ENCODE assay signal across 12 mouse cellular contexts in genomic region chr7:74130206-74130836, GRCm38 (mm10).
A peak's percentile ranks its signal among the peaks of the same experiment; 100 is the strongest.
DNase-seq lines count a peak whose midpoint lies in the region; ATAC-seq lines count a peak whose summit lies in the region.
"Had no signal": no experiment of that assay in that cellular context is flagged by ENCODE, and none has a peak within 500 bp of the region (broad histone marks: within the 10 kb centered on the region; RNA-seq: fewer than 3 reads in every experiment).

No protein-coding gene starts in this region.

- 0 out of 2 replicates have a peak overlapping the region, but pooled peaks have one; percentile 16 for H3K27ac ChIP-seq in forebrain, embryonic 15.5 days (replicated peaks)
- H3K27ac ChIP-seq: liver, embryonic 12.5 days had no signal

- peak; percentile 9 to 18 for DNase-seq in right cerebral cortex, adult 2 months (ENCODE audit: low spot score in 2 of 2)
- no peak for DNase-seq in right cerebral cortex, postnatal 14 days
- DNase-seq in lung, postnatal 25 days (ENCODE audit: low spot score), result peak; percentile 48
- no peak for DNase-seq in urinary bladder, postnatal 36 days (ENCODE audit: low spot score in 2 of 2)
- DNase-seq in ovary, postnatal 10 days (ENCODE audit: low spot score), result no peak
- DNase-seq: cerebellum, postnatal 10 days; kidney, adult 11 months; thymus, postnatal 36 days had no signal

- no peaks in the 10 kb centered on the region for H3K27me3 ChIP-seq in forebrain, embryonic 15.5 days
- H3K27me3 ChIP-seq: liver, embryonic 12.5 days had no signal

- peak; percentile 78 for ATAC-seq in forebrain, embryonic 15.5 days (replicated peaks)
- no peak for ATAC-seq in activated CD4-positive, CD25-positive, alpha-beta regulatory T cell, adult 4 months
- ATAC-seq: liver, embryonic 12.5 days had no signal

- H3K36me3 ChIP-seq in forebrain, embryonic 15.5 days, result no peaks in the 10 kb centered on the region
- H3K36me3 ChIP-seq: liver, embryonic 12.5 days had no signal

- no peak overlapping the region for H3K4me2 ChIP-seq in forebrain, embryonic 15.5 days (replicated peaks)
- H3K4me2 ChIP-seq: liver, embryonic 12.5 days had no signal

- WGBS in forebrain, embryonic 15.5 days, result 14% methylated on average over 8 of the region's 8 CpGs

- H3K4me1 ChIP-seq in forebrain, embryonic 15.5 days, result peaks cover 7% of the 10 kb centered on the region; the same call in 1 of the 2 replicates
- H3K4me1 ChIP-seq: liver, embryonic 12.5 days had no signal

- H3K9me3 ChIP-seq in forebrain, embryonic 15.5 days, result no peaks in the 10 kb centered on the region
- H3K9me3 ChIP-seq: liver, embryonic 12.5 days had no signal

- H3K9ac ChIP-seq in forebrain, embryonic 15.5 days (replicated peaks), result no peak overlapping the region
- H3K9ac ChIP-seq: liver, embryonic 12.5 days had no signal

- H3K4me3 ChIP-seq in forebrain, embryonic 15.5 days, result no peak overlapping the region
- H3K4me3 ChIP-seq: liver, embryonic 12.5 days; myocyte had no signal

Comparison
In these comparisons a context has a peak if more than half of its experiments do, and no peak if none do; other contexts are left out.
1. DNase-seq: peak in right cerebral cortex, adult 2 months (2 of 2) and lung, postnatal 25 days (single experiment); none in right cerebral cortex, postnatal 14 days (single experiment), urinary bladder, postnatal 36 days (0 of 2) and ovary, postnatal 10 days (single experiment).